Mouse (Mus musculus) frontal cortex, postnatal 36 days (tissue): ENCODE results near the gene Ets1.
A peak's percentile ranks its signal among the peaks of the same experiment; 100 is the strongest.

ENCODE experiments used
- DNase-seq, 2 experiments: peaks; one replicate each; pipeline ENCODE4 v3.0.0; 2022; ENCODE audit warnings: low spot score in 2 of 2

Gene Ets1

GRCm38 (mm10) chr9:32666611-32667517, 30.8 kb downstream of the Ets1 start:
- no peak for DNase-seq

- DNase-seq = no peak
Observed at GRCm38 (mm10) chr9:32667518-32667908, 31.5 kb downstream of the Ets1 start.

DNA sequence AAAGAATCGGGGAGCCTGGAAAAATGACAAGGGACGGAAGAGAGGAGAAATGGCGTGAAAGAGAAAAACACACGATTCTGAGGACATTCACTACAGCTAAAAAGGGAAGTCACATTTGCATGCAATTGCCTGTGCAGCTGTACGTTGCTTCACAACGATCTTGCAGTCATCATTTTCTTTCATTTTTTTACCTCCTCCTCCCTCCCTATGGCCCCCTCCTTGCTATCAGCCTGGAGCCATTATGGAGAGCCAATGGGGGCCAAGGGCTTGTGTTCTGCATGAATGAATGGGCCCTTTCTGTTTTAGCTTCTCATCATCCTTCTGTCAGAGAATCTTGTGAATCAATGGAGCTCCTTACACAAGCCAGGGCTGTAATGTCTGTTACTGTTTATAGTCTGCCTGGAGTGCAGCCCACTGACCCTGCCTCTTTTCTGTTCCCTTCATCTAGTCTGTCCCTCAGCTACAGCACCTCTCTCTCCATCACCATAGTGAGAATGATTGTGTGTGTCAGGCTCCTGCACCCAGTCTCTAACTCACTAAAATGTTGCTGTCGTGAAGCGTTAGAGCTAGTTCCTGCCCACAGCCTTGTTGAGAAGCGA, 32.2 kb downstream of the Ets1 start:
- DNase-seq = no peak

- no peak for DNase-seq
Observed at GRCm38 (mm10) chr9:32669397-32669796, 33.4 kb downstream of the Ets1 start.

DNA sequence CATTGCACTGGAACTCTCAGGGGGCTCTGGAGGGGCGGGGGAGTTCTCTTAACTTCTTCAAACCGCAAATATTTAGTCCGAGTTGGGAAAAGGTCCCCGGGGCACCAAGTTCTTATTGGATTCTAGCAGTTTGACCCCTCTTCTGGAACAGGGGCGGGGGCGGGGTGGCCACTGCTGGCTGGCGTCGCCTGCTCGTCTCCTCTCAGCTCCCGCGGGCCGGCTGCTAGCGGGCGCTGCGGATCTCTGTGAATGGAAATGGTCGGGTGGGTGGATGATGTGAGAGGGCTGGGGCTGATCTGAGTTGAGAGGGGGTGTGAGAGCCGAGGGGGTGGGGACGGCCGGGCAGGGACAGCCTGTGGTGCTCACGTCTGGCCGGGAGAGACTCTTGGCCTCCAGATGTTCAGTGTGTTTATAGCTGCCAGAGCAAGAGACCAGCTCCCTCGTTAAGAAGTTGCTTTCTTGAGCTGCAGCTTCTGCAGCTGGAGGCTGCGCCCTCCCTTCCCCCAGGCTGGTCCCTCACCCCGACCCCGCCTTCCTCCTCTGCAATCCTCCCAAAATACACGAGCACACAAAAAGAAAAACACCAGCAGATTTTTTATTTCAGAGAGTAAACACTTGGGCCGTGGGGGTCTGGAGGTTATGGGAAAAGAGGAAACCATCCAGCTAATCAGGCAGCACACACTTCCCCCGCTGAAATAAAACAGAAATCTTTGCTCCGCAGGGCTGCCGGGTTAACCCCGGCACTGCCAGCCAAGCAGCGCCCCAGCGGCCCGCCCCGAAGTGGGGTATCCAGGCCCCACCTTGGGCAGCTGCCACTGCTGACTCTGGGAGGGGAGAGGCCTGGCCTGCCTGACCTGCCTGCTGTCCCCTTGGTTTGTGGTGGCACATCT, 36.2 kb downstream of the Ets1 start:
- peak in 1 of 2 experiments; percentile 14 for DNase-seq

- DNase-seq = no peak
Observed at GRCm38 (mm10) chr9:32673923-32674322, 37.9 kb downstream of the Ets1 start.

- no peak for DNase-seq
Observed at GRCm38 (mm10) chr9:32675671-32676409, 39.8 kb downstream of the Ets1 start.

GRCm38 (mm10) chr9:32676480-32676879, 40.5 kb downstream of the Ets1 start:
- DNase-seq = no peak

- DNase-seq = no peak
Observed at GRCm38 (mm10) chr9:32677646-32678045, 41.6 kb downstream of the Ets1 start.

DNA sequence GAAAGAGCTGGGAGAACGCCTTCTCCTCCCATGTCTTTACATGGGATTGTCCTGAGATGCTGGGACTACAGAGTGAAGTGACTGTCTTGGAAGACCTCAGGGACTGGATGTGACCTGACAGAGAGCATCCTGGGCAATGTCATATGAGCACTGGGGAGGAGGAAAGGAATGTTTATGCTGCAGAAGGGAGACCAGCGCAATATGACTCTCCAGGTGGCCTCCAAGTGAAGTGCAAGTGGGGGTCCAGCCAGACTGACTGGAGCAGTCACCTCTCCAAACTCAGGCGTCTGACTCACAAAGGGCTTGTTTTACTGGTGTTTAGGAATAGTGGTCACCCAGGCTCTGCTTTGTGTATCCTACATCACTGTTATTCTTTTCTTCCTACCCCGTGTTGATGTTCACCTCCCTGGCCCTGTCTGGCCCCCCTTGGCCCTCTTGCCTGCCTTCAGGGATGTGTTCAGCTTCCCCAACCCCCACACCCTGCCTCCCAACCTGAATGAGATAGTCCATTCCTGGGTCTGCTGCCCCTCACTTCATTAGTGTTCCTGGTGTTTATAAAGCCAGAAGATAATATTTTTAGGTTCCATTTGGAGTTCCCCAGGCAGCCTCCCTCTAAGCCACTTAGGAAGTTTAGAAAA, 42.2 kb downstream of the Ets1 start:
- DNase-seq = no peak

GRCm38 (mm10) chr9:32679531-32679930, 43.5 kb downstream of the Ets1 start:
- no peak for DNase-seq

DNA sequence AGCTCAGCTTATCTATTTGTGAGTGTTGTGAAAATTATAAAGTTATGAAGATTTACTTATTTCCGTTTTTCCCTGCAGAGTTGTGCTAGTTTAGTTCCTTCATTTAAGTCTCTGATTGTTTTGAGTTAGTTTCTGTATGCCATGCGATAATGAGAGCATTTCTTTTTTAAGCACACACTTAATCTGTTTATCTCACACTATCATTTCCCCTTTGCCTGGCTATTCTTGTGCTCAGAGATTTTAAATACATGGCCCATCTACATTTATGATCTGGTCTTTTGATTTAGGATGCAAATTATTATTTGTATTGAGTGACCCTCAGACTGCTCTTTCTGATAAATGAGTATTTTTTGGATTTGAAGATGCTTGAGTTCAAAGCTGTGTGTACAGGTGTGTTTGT, 44.2 kb downstream of the Ets1 start:
- no peak for DNase-seq

GRCm38 (mm10) chr9:32685793-32686558, 50.0 kb downstream of the Ets1 start:
- no peak for DNase-seq

DNA sequence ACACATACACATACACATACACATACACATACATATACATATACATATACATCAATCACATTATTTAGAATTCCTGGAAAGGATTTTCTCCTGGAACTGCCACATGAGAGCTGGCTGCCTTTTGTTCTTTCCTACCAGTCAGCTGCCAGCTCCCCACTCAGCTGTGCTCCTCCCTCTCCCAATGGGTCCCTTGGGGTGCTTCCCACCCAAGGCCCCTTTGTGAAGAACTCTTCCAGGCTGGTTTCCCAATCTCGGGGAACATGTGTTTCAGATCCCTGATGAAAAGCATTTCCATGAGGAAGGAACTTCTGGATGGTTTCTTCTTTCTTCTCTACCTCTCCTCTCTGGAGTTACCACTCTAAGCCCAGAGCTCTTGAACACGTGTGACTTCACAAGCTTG, 52.3 kb downstream of the Ets1 start:
- no peak for DNase-seq

DNA sequence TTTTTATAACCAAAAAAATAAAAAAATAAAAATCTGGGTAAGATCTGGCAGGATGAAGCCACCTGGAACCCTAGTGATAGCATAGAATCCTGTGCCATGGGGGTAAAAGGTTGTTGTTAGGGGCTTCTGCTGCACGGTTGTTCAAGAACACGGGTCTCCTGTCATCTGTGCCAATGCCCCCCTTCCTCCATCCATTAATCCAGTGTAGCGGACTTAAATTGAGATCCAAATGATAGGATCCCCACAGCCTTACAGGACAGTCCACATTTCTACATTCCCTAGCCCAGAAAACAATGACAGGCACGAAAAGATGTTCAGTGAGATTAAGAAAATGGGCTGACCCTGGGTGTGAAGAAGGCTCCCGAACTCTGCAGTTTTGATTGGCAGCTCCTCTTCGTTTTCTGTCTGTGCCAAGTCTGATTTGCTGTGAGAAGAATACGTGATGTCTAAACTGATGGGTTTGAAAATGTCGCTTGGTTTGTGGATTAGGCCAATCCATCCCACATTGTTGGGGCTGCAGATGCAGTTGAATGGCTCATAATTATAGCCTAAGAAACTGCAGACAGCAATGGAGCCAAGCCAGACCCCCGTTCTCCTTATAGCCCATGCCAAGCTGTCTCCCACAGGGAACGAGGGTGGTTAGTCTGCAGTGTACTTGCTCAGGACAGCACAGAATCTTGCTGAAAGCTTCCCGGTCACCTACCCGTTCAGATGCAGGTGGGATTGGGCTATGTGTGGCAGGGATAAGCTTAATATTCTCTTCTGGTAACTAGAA, 55.3 kb downstream of the Ets1 start:
- DNase-seq = no peak

GRCm38 (mm10) chr9:32692944-32693343, 56.9 kb downstream of the Ets1 start:
- no peak for DNase-seq

GRCm38 (mm10) chr9:32693411-32693810, 57.4 kb downstream of the Ets1 start:
- no peak for DNase-seq

GRCm38 (mm10) chr9:32694111-32694824, 58.2 kb downstream of the Ets1 start:
- peak in 1 of 2 experiments; percentile 22 for DNase-seq
